Mouse (Mus musculus) spleen, postnatal 36 days (tissue): ENCODE results near the gene Ltb4r1.

Source experiments
- DNase-seq, 2 experiments: peaks; one replicate each; pipeline ENCODE4 v3.0.0; 2022; ENCODE audit warnings: low spot score in 2 of 2, mixed read lengths in 1 of 2

Gene Ltb4r1

DNA sequence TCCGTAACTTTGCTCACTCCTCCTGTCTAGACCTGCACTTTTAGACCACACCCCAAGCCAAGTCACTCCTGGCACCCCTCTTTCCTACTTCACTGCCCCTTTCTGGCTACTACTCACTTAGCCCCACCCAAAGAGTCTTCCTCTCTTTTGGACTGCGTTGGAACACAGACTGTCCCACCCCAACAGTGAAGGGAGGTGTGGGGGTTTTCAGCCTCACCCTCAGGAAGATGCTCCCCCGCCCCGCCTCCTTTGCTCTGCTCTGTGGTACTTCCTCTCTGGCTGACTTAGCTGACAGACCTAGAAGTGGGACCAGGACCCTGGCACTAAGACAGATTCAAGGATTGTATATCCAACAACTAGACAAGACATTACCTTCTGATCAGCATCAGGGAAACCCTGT lies at the start of gene Ltb4r1:
Gene Ltb4r1, plus strand, starts transcription at position 267 of the 400 bp plus-strand sequence.
- DNase-seq = no peak

DNA sequence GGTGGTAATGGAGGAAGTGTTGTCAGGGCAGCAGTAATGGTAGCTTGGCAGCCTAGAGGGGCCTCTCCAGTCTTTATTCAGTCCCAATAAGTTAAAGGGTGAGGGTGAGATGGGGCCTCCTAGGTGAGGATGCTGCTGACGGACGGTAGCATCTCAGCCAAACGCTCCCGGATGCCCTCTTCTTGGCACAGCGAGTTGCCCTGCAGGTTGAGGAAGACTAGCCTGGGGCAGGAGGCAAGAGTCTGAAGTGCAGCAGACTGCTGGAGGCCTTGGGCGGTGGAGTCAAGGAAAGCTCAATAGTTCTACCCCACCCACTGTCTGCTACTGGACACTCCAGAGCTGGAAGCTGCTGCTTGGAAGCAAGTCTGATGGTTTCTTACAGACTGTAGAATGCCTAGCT lies 49.5 kb upstream of the Ltb4r1 start:
- no peak for DNase-seq

DNA sequence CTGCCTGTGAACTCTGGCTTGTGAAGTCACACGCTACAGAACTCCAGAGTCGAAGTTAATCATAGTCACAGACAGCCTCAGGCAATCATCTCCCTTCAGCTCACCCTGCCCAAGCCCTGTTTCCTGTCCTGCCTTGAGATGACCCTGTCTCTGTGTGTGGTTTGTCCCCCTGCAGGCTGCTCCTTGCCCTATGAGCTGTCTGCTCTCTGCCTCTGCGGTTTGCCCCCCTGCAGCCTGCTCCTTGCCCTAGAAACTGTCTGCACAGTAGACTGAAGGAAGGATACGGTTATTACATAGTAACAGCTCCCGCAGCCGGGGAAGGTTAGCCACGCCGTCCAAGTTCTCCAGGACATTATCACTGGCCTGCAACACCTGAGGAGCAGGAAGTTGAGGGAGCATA lies 48.9 kb upstream of the Ltb4r1 start:
- DNase-seq = no peak

DNA sequence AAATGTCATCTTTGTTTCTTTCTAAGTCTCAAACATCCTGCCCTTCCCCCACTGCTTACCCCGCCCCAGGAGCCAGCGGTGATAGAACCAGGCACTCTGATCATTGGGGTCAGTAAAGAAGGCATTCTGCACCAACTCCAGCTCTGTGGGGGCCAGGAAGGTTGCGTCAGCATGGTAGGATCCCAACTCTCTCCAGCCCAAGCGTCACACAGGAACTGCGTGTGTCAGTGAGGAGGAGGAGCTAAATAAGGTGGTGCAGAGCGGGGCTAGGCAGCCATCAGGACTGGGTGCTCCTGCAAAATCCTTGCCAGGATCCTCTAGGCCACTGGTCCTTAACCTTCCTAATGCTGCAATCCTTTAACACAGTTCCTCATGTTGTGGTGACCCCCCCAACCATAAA lies 46.0 kb upstream of the Ltb4r1 start:
- no peak for DNase-seq

DNA sequence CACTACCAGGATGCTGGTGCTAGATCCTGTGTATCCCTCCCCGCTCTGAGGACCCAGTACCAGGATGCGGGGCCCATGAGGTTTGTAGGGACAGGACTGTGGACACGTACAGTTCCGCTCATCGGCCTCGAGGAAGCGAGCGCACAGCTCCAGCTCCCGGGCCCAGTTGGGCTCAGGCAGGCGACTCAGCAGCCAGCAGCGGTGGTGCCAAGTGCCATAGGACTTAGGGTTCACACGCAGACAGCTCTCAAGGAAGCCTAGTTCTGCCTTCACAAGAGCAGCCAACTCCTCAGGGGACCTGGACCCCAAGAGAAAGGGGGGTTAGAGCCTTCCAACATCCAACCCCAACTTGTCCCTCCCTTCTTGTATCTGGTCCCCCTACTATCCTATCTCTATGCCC lies 45.1 kb upstream of the Ltb4r1 start:
- no peak for DNase-seq

DNA sequence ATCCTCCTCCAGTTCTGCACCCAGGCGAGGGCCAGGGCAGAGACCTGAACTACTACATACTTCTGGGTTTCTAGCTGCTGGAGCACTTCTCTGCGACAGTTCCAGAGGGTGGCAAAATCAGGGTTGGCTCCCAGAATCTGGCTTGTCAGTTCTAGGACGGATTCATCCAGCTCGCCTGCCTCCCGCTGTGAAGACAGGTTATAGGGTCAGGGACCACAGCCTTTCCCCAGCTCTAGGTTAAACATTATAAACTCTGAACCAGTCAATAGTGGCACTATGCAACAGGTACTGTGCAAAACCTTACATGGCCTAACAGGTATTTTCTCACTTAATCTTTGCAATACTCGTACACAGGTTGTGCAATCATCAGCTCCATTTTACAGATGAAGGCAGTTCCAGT lies 44.7 kb upstream of the Ltb4r1 start:
- DNase-seq = no peak

DNA sequence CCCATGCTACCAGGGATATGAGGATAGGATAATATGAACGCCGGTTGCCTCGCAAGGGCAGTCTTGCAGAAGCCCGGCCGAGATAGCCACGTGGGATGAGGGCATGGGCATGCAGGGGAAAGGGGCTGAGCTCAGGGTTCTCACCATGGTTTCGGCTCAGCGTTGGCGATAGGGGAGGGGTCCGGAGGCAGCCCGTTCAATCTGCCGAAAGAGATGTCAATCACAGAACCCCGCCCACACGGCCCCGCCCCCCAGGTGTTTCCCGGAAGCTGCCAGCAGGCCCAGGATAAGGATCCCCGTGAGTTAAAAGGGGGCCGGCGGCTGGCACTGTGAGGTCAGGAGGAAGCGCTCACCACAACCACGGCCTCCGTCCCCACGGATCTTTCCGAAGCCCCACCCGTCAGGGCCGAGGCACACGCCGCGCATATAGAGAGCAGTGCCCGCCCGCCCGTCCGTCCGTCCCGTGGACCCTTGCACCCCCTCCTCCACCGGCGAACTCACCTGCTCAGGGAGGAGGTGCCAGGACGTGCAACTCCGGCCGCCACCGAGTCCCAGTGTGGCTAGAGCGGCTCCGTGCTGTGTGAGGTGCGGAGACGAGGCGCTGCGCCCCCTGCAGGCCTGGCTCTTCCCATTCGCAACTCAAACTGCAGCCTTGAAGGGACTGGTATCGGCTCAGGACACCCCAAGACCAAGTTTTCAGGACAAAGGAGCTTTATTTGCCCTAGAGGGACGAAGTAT lies 43.9 kb upstream of the Ltb4r1 start, which contains the start of gene Rabggta:
Gene Rabggta, minus strand, starts transcription at position 564 of the 738 bp plus-strand sequence.
- DNase-seq = peak; percentile 93 to 94

DNA sequence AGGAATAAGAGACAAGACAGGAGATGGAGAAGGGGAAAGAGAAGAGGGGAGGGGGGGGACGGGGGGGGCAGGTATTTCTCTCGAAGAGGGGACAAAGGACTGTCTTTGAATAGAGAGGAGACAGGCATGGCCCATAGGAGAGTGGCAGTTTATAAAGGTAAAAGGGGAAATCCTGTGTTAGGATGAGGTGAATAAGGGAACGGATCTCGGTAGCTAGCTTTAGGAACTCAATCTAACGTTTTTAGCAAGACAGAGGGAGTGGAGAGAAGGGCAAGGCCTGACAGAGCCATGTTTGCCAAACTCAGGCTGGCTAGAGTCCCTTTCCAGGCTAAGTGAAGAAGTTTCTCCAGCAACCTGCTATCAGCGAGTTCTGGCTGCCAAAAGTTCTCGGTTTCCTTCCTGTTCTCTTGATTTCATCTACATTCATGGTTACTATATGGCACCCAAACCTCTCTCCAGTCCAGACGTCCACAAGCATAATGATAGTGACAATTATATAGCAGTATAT lies 43.3 kb upstream of the Ltb4r1 start:
- no peak for DNase-seq

DNA sequence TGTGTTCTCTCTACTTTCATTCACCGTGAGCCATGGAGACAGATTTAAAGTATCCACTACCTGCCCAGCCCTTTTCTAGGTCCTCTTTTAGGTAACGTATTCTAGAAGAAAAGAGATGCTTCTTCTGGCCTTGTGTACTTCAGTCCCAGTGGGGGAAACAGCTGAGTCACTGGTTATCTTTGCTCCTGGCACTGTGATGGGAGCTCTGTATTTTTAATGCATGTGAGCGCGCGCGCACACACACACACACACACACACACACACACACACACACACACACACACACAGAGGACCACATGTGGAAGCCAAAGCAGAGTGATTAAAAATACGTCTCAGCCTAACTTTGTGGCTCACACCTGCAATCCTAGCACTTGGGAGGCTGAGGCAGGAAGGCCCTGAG lies 42.3 kb upstream of the Ltb4r1 start:
- DNase-seq = no peak

DNA sequence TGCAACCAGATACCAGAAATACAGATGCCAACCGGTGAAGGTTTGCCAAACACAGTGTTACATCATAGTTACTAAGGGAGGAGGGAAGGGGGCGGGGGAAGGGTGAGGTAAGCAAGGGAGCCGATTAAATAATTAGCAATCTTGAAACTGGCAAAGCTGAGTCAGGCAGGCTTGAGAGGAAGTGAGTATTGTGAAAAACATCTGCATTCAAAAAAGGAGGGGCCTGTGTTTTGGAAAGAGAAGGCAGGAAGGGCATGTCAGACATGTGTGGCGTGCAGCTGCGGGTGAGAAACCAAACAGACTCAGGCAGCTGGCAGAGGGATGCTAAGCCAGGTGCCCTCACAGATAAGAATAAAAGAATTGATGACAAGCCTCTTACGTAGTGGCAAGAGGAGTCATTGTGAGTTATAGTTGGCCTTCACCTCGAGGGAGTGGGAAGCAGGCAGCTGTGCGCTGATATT lies 41.3 kb upstream of the Ltb4r1 start:
- peak; percentile 80 to 86 for DNase-seq

DNA sequence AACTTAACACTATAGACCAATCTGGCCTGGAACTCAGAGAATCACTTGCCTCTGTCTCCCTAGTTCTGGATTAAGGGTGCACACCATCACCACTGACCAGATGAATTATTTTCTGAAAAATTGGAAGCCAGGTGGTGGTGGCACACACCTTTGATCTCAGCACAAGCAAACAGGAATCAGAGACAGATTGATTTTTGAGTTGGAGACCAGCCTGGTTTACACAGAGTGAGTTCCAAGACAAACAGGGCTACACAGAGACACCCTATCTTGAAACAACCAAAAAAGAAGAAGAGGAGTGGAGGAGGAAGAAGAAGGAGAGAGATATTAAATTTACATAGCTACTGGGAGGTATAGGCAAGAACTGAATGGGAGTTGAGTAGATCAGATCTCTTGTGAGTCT lies 39.5 kb upstream of the Ltb4r1 start:
- no peak for DNase-seq

DNA sequence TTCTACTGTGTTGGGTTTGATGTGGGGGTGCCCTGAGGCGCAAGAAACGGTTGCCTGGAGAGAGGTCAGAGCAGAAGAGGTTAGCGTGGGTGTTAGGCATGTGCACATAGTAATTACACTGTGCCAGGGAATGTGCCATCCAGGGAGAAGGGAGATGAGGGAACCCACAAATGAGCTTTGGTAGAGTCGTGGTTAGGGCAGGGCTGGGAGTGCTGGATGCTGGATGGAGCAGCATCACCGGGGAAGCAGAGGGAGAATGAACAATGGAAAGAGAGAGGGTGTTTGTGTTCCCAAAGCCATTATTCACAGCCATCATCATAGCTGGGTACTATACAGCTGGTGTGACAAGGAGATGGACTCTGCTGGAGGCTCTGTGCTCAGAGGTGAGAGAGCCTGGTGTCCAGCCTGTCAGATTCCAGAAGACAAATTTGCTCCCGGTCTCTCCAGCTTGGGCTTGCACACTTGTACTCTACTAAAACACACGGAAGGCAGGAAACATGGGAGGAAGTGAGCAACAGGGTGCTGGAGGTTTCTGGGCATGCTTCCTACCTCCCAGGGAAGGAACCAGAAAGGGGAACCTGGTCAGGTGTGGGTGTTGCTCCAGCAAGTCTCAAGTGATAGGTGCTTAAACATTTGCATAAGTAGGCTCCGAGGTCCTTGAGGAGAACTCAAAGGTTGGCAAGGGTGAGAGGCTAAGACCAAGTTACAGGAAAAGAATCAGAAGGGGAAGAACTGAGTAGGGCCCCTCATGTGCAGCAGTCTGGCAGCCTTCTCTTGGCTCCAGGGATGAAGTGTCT lies 37.7 kb upstream of the Ltb4r1 start:
- peak in 1 of 2 experiments; percentile 18 for DNase-seq

DNA sequence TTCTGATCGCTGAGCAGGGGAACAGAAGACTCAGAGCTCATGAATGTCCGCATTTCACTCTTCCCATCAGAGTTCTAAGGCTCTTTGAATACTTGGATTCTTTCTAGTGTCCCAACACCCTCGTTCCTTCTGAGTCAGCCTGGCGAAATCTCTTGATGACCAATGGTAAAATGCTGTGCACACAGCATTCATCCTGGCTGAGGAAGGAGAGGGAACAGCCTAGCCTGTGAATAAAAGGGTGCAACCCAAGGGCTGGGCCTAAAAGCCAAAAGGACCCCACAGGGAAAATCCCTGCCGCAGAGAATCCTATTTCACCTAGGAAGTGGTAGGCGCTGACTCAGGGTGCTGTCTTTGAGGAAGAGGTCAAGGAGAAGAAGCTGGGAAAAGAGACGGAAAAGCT lies 35.6 kb upstream of the Ltb4r1 start:
- no peak for DNase-seq

DNA sequence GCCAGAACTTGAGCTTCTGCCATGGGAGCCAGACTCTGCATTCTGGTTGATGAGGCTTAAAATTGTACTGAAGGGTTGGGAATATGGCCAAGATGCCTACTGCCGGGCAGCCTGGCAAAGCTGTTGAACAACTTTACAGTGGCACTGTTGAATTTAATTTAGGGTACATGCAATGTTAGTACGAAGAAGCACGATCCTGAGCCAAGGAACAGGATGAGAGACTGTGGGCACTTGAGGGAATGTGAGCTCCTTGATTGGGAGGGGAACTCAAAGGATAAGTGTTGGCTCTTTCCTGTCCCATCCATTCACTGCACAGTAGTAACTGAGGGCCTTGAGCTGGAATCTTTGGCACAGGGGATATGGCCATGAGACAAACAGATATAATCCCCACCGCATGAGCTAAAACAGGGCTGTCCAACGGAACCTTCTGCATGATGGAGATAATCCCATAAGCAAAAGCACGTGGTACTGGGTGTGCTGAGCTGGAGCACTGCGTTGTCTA lies 35.2 kb upstream of the Ltb4r1 start:
- DNase-seq = no peak

DNA sequence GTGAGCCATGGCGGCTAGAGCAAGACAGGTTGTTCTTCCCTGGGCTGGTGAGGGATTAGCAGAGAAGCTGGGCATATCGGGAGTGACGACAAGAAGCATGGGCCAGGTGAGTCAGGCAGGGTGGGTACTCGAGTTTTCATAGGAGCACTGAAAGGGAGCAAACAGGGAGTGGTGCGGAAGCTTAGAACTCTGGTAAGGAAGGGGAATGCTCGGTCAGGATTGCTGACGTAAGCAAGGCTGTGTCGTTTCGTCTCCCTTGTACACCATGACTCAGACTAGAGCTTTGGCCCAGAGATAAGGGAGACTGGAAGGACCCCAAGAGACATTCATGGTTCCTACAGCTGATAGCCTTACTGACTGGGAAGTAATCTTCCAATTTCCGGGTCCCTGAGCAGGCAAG lies 31.9 kb upstream of the Ltb4r1 start:
- DNase-seq = no peak

DNA sequence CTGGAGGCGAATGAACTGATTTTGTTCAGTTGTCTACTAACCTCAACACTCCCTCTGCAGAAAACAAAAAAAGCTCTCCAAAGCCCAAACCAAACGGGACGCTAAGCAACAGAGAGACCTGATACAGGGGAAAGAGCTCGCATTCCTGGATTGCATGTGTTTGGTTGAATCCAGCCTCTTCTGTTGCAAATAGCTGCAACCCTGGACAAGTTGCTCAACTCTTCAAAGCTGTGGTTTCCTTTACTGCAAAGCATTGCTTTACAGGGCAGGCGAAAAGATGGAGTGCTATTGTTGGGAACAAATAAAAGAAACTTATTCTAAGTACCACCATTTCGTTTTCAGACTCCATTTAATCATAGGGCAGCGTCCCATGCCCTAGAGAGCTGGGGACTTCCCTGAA lies 30.9 kb upstream of the Ltb4r1 start:
- no peak for DNase-seq

DNA sequence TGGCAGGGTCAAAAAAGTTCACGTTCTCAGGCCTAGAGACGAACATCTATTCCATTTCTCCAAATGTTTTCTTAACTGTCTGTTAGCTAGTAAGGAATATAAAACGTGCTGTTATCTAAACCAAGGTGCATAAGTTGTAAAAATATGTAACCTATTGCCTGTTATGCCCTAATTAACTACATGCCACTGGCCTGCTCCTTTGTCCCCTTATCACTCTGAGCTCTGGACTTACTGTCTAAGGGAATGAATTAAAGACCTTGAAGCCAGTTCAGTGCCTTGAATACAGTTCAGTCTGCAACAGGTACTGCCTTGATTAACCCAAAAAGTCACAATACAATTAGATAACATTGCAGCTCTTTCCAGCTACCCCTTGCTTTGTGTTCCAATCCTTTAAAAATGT lies 30.4 kb upstream of the Ltb4r1 start:
- DNase-seq = no peak

DNA sequence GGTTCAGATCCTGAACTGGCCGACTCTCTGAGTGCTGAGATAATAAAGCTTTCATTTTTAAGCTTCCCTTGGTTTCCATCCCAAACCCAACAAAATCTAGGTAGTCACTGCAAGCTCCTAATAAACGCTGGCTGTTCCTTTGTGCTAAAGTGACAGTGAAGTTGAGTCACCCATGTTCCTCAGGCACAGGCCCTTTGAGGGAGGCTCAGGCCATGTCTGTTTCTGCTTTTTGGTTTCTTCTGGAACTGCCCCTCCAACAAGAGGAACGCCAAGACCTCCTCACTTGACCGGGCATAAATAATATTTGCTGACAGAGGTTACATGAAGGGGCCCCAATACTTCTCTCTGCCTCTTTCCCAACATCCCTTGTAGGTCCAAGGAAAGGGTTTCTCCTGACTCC lies 30.0 kb upstream of the Ltb4r1 start:
- DNase-seq = no peak

DNA sequence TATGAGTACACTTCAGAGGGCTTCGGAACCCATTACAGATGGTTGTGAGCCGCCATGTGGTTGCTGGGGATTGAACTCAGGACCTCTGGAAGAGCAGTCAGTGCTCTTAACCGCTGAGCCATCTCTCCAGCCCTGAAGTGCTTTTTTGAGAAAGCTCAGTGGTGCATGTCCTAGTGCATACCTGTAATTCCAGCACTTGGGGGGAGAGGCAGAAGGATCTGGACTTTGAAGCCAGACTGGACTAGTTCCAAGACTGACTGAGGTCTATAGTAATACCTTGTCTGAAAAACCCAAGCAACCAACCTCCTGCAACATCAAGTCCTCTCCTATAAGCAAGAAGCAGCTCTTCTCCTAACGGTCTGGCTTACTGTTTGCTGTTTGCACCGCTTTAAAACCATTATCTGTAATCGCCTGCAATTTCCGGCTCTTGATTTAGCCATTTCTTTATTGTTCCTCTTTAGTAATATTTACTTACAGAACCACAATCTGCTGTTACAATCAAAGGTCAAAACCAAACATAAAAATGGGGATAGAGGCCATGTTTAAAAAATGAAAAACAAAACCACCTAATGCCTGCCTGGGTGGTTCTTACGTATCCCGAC lies 28.6 kb upstream of the Ltb4r1 start:
- no peak for DNase-seq

DNA sequence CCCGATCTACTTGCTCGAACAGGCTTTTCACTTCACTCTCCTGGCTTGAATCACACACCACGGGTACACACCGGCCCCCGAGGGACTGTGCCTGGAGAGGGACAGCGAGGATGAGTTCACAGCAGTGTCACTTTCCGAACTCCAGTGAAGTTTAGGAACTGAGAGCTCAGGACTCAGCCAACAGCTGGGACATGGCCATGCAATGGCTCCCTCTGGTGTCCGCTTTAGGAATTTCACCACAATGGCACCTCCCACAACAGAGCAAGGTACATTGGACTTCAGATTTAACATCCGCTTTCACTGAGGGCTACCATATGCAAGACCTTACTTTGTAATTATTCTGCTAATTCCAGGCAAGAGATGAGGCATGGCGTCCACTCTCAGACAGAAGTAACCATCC lies 22.1 kb upstream of the Ltb4r1 start:
- DNase-seq = peak; percentile 82 to 83

DNA sequence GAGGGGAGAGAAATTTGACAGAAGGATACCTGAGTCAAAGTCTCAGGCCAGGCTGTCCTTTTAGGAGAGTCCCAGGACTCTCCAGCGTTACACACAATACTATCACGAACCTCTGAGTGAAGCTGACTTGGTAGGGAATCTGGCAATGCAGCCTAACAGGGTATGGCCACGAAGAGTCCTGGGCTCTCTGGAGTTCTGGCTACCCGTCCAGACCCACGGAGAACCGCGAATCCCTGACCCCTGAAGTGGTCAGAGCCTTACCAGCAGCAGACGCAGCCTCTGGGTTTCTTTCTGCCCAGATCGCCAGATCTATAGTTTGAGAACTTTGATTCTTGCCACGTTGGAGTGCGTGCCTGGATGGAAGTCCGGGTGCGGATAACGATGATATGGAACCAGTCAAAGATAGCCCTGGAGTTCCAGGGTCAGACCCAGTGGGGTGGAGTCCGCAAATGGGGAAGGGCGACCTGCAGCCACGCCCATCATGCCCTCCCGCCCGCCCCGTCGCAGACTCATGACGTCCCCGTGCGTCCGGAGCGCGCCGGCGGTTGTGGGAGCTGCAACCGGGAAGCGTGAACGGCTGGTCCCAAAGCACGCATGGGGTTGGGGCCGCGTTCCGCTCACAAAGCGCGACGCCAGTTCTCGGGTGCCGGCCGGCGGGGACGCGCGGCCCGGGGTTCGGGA lies 20.4 kb upstream of the Ltb4r1 start, which contains the start of the genes Dhrs1 and Nop9:
Gene Dhrs1, minus strand, starts transcription at position 511 of the 681 bp plus-strand sequence.
Gene Nop9, plus strand, starts transcription at position 514 of the 681 bp plus-strand sequence.
- peak; percentile 81 to 84 for DNase-seq

DNA sequence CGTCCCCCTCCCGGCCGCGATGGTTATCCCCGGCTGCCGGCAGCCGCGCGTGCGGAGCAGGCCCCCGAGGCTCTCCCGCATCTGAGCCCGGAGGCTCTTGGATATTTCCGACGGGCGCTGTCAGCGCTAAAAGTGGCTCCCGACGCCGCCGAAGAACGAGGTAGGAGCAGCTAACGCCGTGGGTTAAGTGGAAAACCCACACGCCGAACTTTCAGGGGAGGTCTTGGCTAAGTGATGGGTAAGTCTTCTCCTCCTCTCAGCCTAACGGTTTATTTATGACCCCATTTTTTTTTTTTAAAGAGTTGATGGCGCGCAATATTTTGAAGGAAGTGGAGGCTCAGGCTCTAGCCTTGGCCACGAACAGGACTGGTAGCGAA lies 19.9 kb upstream of the Ltb4r1 start:
- no peak for DNase-seq
